Mouse (Mus musculus): ENCODE data around the gene Lrig1. TPM values are rescaled to one million over a fixed set of nuclear protein-coding genes. Genes with fewer than 3 reads are reported as not detected.

Gene Lrig1
- polyA plus RNA-seq, 1 experiment from 2014 or later, result 11.4 TPM

- Histone ChIP-seq H3K27me3 (no peaks in the 10 kb centered on the region), H3K27ac (no peak overlapping the region), H3K36me3 (no peaks in the 10 kb centered on the region), H3K4me2 (replicated peaks) (no peak overlapping the region), H3K4me1 (replicated peaks) (peaks cover 69% of the 10 kb centered on the region), H3K9ac (replicated peaks) (no peak overlapping the region), H3K4me3 (replicated peaks) (no peak overlapping the region), H3K9me3 (no peaks in the 10 kb centered on the region)
- ATAC-seq, result no peak
- WGBS, result 75% methylated on average over 10 of the region's 10 CpGs
These were observed 46.3 kb downstream of the Lrig1 start for GRCm38 (mm10) chr6:94653388-94654316.

- no peak for ATAC-seq
- Histone ChIP-seq H3K4me2 (replicated peaks) (no peak overlapping the region), H3K9me3 (no peaks in the 10 kb centered on the region)
These were observed 47.2 kb downstream of the Lrig1 start for GRCm38 (mm10) chr6:94652659-94653213.

GRCm38 (mm10) chr6:94651541-94651940, 48.4 kb downstream of the Lrig1 start:
- 86% methylated on average over 17 of the region's 17 CpGs for WGBS
- Histone ChIP-seq H3K36me3 (no peaks in the 10 kb centered on the region), H3K9me3 (no peaks in the 10 kb centered on the region), H3K27ac (no peak overlapping the region), H3K27me3 (no peaks in the 10 kb centered on the region), H3K4me3 (replicated peaks) (no peak overlapping the region), H3K4me1 (replicated peaks) (peaks cover 79% of the 10 kb centered on the region), H3K4me2 (replicated peaks) (no peak overlapping the region), H3K9ac (replicated peaks) (no peak overlapping the region)
- ATAC-seq, result no peak

More at GRCm38 (mm10) chr6:94652659-94653213, 47.2 kb downstream of the Lrig1 start:
- Histone ChIP-seq H3K27me3 (no peaks in the 10 kb centered on the region), H3K9ac (replicated peaks) (no peak overlapping the region), H3K4me3 (replicated peaks) (no peak overlapping the region), H3K27ac (no peak overlapping the region), H3K4me1 (replicated peaks) (peaks cover 78% of the 10 kb centered on the region), H3K36me3 (no peaks in the 10 kb centered on the region)
- 76% methylated on average over 6 of the region's 6 CpGs for WGBS

- Histone ChIP-seq H3K4me2 (replicated peaks) (no peak overlapping the region), H3K9me3 (no peaks in the 10 kb centered on the region), H3K4me3 (replicated peaks) (no peak overlapping the region), H3K9ac (replicated peaks) (no peak overlapping the region), H3K4me1 (replicated peaks) (peaks cover 66% of the 10 kb centered on the region), H3K27me3 (no peaks in the 10 kb centered on the region), H3K36me3 (no peaks in the 10 kb centered on the region), H3K27ac (no peak overlapping the region)
- no peak for ATAC-seq
- WGBS, result 62% methylated on average over 1 of the region's 1 CpGs
These were observed 50.3 kb downstream of the Lrig1 start for GRCm38 (mm10) chr6:94649637-94650036.

- no peak for ATAC-seq
- Histone ChIP-seq H3K4me2 (replicated peaks) (no peak overlapping the region), H3K9ac (replicated peaks) (peak overlapping the region; percentile 37), H3K4me1 (replicated peaks) (peaks cover 66% of the 10 kb centered on the region), H3K27me3 (no peaks in the 10 kb centered on the region), H3K27ac (peak overlapping the region; percentile 72), H3K9me3 (no peaks in the 10 kb centered on the region), H3K36me3 (no peaks in the 10 kb centered on the region), H3K4me3 (replicated peaks) (no peak overlapping the region)
- WGBS, result 44% methylated on average over 4 of the region's 4 CpGs
These were observed 51.5 kb downstream of the Lrig1 start for GRCm38 (mm10) chr6:94648496-94648895.

- Histone ChIP-seq H3K4me1 (replicated peaks) (peaks cover 63% of the 10 kb centered on the region), H3K27ac (peak overlapping the region; percentile 72), H3K4me3 (replicated peaks) (no peak overlapping the region), H3K9me3 (no peaks in the 10 kb centered on the region), H3K36me3 (no peaks in the 10 kb centered on the region), H3K9ac (replicated peaks) (peak overlapping the region; percentile 37), H3K27me3 (no peaks in the 10 kb centered on the region), H3K4me2 (replicated peaks) (peak overlapping the region; percentile 14; the same call in 1 of the 2 replicates)
- peak; percentile 83 for ATAC-seq
- 8% methylated on average over 10 of the region's 10 CpGs for WGBS
These were observed 52.2 kb downstream of the Lrig1 start for GRCm38 (mm10) chr6:94647574-94648430.

GRCm38 (mm10) chr6:94646902-94647301, 53.1 kb downstream of the Lrig1 start:
- Histone ChIP-seq H3K27ac (no peak overlapping the region), H3K36me3 (no peaks in the 10 kb centered on the region), H3K9ac (replicated peaks) (no peak overlapping the region), H3K4me3 (replicated peaks) (no peak overlapping the region), H3K9me3 (no peaks in the 10 kb centered on the region), H3K4me2 (replicated peaks) (no peak overlapping the region), H3K4me1 (replicated peaks) (peaks cover 54% of the 10 kb centered on the region), H3K27me3 (no peaks in the 10 kb centered on the region)
- ATAC-seq, result no peak
- WGBS, result 76% methylated on average over 6 of the region's 6 CpGs

GRCm38 (mm10) chr6:94646274-94646863, 53.6 kb downstream of the Lrig1 start:
- no peaks in the 10 kb centered on the region for H3K9me3 ChIP-seq
- H3K36me3 ChIP-seq, result no peaks in the 10 kb centered on the region
- 0 out of 2 replicates have a peak overlapping the region, but pooled peaks have one; percentile 12 for H3K27ac ChIP-seq
- 74% methylated on average over 6 of the region's 6 CpGs for WGBS
- H3K27me3 ChIP-seq, result no peaks in the 10 kb centered on the region
- no peak overlapping the region for H3K4me2 ChIP-seq (replicated peaks)
- no peak overlapping the region for H3K9ac ChIP-seq (replicated peaks)
- peaks cover 49% of the 10 kb centered on the region for H3K4me1 ChIP-seq (replicated peaks)
- ATAC-seq, result no peak
- no peak overlapping the region for H3K4me3 ChIP-seq (replicated peaks)

- Histone ChIP-seq H3K4me3 (replicated peaks) (no peak overlapping the region), H3K27me3 (no peaks in the 10 kb centered on the region), H3K9ac (replicated peaks) (no peak overlapping the region), H3K36me3 (no peaks in the 10 kb centered on the region), H3K27ac (no peak overlapping the region), H3K4me2 (replicated peaks) (no peak overlapping the region), H3K9me3 (no peaks in the 10 kb centered on the region), H3K4me1 (replicated peaks) (peaks cover 47% of the 10 kb centered on the region)
- WGBS, result 73% methylated on average over 4 of the region's 4 CpGs
- ATAC-seq, result no peak
These were observed 54.2 kb downstream of the Lrig1 start for GRCm38 (mm10) chr6:94645723-94646122.

- Histone ChIP-seq H3K9me3 (no peaks in the 10 kb centered on the region), H3K27ac (no peak overlapping the region), H3K9ac (replicated peaks) (no peak overlapping the region), H3K4me2 (replicated peaks) (no peak overlapping the region), H3K4me1 (replicated peaks) (peaks cover 44% of the 10 kb centered on the region), H3K4me3 (replicated peaks) (no peak overlapping the region), H3K36me3 (no peaks in the 10 kb centered on the region), H3K27me3 (no peaks in the 10 kb centered on the region)
- 81% methylated on average over 3 of the region's 3 CpGs for WGBS
- ATAC-seq, result no peak
These were observed 55.3 kb downstream of the Lrig1 start for GRCm38 (mm10) chr6:94644641-94645040.

GRCm38 (mm10) chr6:94643989-94644388, 56.0 kb downstream of the Lrig1 start:
- Histone ChIP-seq H3K36me3 (no peaks in the 10 kb centered on the region), H3K4me2 (replicated peaks) (no peak overlapping the region), H3K4me3 (replicated peaks) (no peak overlapping the region), H3K27ac (no peak overlapping the region), H3K4me1 (replicated peaks) (peaks cover 38% of the 10 kb centered on the region), H3K27me3 (no peaks in the 10 kb centered on the region), H3K9ac (replicated peaks) (no peak overlapping the region), H3K9me3 (no peaks in the 10 kb centered on the region)
- 88% methylated on average over 2 of the region's 2 CpGs for WGBS
- ATAC-seq, result no peak
